Mouse (Mus musculus) heart, adult 2 months (tissue): Measurements from ENCODE around the gene Sec24d. TPM values are rescaled to one million over a fixed set of nuclear protein-coding genes. Genes with fewer than 3 reads are reported as not detected.

Source experiments
- DNase-seq, 2 experiments: peaks; one replicate each; pipeline ENCODE4 v3.0.0; 2021
- H3K27ac ChIP-seq: fragments of 200-600 bp; 2 replicates; pipeline ENCODE4 v1.8.1; 2022
- H3K27me3 ChIP-seq: fragments of 200-500 bp; 2 replicates; pipeline ENCODE4 v1.6.1; 2012; ENCODE audit warnings: mild to moderate bottlenecking, low read length, inconsistent platforms, mixed read lengths; ENCODE audit not compliant: control insufficient read depth, insufficient read depth
- H3K36me3 ChIP-seq: fragments of 200-500 bp; 2 replicates; pipeline ENCODE4 v1.6.1; 2012; ENCODE audit warnings: low read length, inconsistent platforms; ENCODE audit not compliant: control insufficient read depth, insufficient read depth
- H3K4me1 ChIP-seq: fragments of 200-500 bp; 2 replicates; pipeline ENCODE4 v1.6.1; 2011; ENCODE audit warnings: low read length; ENCODE audit not compliant: control insufficient read depth, insufficient read depth
- H3K4me3 ChIP-seq: fragments of 200-600 bp; 2 replicates; pipeline ENCODE4 v1.8.1; 2022
- H3K79me2 ChIP-seq: fragments of 200-500 bp; replicated peaks from 2 replicates; pipeline ENCODE4 v1.6.1; 2012; ENCODE audit warnings: mild to moderate bottlenecking, inconsistent platforms, low read length, moderate library complexity, mixed read lengths; ENCODE audit not compliant: control insufficient read depth, insufficient read depth
- H3K9ac ChIP-seq: fragments of 200-500 bp; 2 replicates; pipeline ENCODE4 v1.6.1; 2012; ENCODE audit warnings: low read depth, mild to moderate bottlenecking, control low read depth, inconsistent platforms, low read length, mixed read lengths
- CTCF ChIP-seq: fragments of 200-600 bp; IDR thresholded peaks from 2 replicates; pipeline ENCODE4 v1.8.1; 2022; ENCODE audit warnings: antibody characterized with exemption, mild to moderate bottlenecking, moderate library complexity
- EP300 ChIP-seq: fragments of 200-500 bp; IDR thresholded peaks from 2 replicates; pipeline ENCODE4 v1.6.1; 2011; ENCODE audit warnings: low read depth, low read length, control low read depth; ENCODE audit not compliant: insufficient read depth
- POLR2A ChIP-seq: fragments of 200-500 bp; IDR thresholded peaks from 2 replicates; pipeline ENCODE4 v1.6.1; 2011; ENCODE audit warnings: mild to moderate bottlenecking, low read depth, low read length, control low read depth; ENCODE audit not compliant: insufficient read depth
- whole genome bisulfite sequencing: fragments of 180-500 bp; shearing (Covaris S2); methylation state at CpG from one replicate; pipeline ENCODE4 v1.1.7; 2018; 5-methylcytosine and 5-hydroxymethylcytosine counted together
- intact Hi-C: fragments of 180-260 bp; cut with DNase I; formaldehyde crosslinking; loops from one replicate; pipeline ENCODE4 v1.15.1; 2025
- polyA plus RNA-seq: library from polyadenylated mRNA; depleted of rRNA; stranded (reverse); fragments of >200 nt; gene quantifications from 2 replicates; pipeline ENCODE4 v1.2.3, GENCODE M21; 2012; rRNA removed
- total RNA-seq, 2 experiments: library from RNA; stranded (reverse); gene quantifications; 2 replicates each; pipeline ENCODE4 v1.2.3; 2021

Gene Sec24d
- total and polyA plus RNA-seq, 3 experiments, result 32.9 to 35.9 (median 32.9) TPM

- Histone ChIP-seq H3K27me3 (no peaks in the 10 kb centered on the region), H3K36me3 (no peaks in the 10 kb centered on the region), H3K27ac (no peak overlapping the region), H3K4me1 (no peaks in the 10 kb centered on the region), H3K4me3 (no peak overlapping the region), H3K79me2 (no peaks in the 10 kb centered on the region), H3K9ac (no peak overlapping the region)
- no peak for DNase-seq
- TF ChIP-seq EP300 (no peak), CTCF (no peak), POLR2A (no peak)
- 88% methylated on average over 5 of the region's 5 CpGs for WGBS
- intact Hi-C loops, result no loop called here
Measured at GRCm38 (mm10) chr3:123395611-123396010, 128.4 kb downstream of the Sec24d start.

- H3K27ac ChIP-seq, result no peak overlapping the region
- no peak overlapping the region for H3K9ac ChIP-seq
- intact Hi-C loops, result no loop called here
- no peaks in the 10 kb centered on the region for H3K79me2 ChIP-seq
- WGBS, result 63% methylated on average over 9 of the region's 9 CpGs
- no peaks in the 10 kb centered on the region for H3K36me3 ChIP-seq
- no peaks in the 10 kb centered on the region for H3K4me1 ChIP-seq
- no peak for DNase-seq
- H3K4me3 ChIP-seq, result no peak overlapping the region
- no peak for TF ChIP-seq POLR2A
- TF ChIP-seq CTCF, result no peak
- no peak for TF ChIP-seq EP300
- H3K27me3 ChIP-seq, result no peaks in the 10 kb centered on the region; the same call in 1 of the 2 replicates
Measured at GRCm38 (mm10) chr3:123397562-123398481, 130.6 kb downstream of the Sec24d start.

GRCm38 (mm10) chr3:123404945-123405344, 137.7 kb downstream of the Sec24d start:
- no peak overlapping the region for H3K4me3 ChIP-seq
- intact Hi-C loops, result no loop called here
- H3K4me1 ChIP-seq, result no peaks in the 10 kb centered on the region
- 64% methylated on average over 3 of the region's 3 CpGs for WGBS
- H3K79me2 ChIP-seq, result no peaks in the 10 kb centered on the region
- no peak overlapping the region for H3K27ac ChIP-seq
- no peak for TF ChIP-seq POLR2A
- no peaks in the 10 kb centered on the region for H3K36me3 ChIP-seq
- H3K27me3 ChIP-seq, result no peaks in the 10 kb centered on the region; the same call in 1 of the 2 replicates
- H3K9ac ChIP-seq, result no peak overlapping the region
- no peak for DNase-seq

- Histone ChIP-seq H3K36me3 (no peaks in the 10 kb centered on the region), H3K27ac (no peak overlapping the region), H3K79me2 (no peaks in the 10 kb centered on the region), H3K27me3 (no peaks in the 10 kb centered on the region), H3K4me1 (no peaks in the 10 kb centered on the region), H3K9ac (no peak overlapping the region), H3K4me3 (no peak overlapping the region)
- TF ChIP-seq EP300 (no peak), CTCF (no peak), POLR2A (no peak)
- WGBS, result 74% methylated on average over 6 of the region's 6 CpGs
- no peak for DNase-seq
- intact Hi-C loops, result no loop called here
Measured at GRCm38 (mm10) chr3:123411821-123412578, 144.7 kb downstream of the Sec24d start.

GRCm38 (mm10) chr3:123413173-123413572, 145.9 kb downstream of the Sec24d start:
- H3K4me3 ChIP-seq, result no peak overlapping the region
- no peak overlapping the region for H3K9ac ChIP-seq
- H3K79me2 ChIP-seq, result no peaks in the 10 kb centered on the region
- H3K4me1 ChIP-seq, result no peaks in the 10 kb centered on the region
- DNase-seq, result no peak
- no peak overlapping the region for H3K27ac ChIP-seq
- intact Hi-C loops, result no loop called here
- H3K27me3 ChIP-seq, result no peaks in the 10 kb centered on the region
- TF ChIP-seq EP300 (no peak), CTCF (no peak), POLR2A (no peak)
- 71% methylated on average over 5 of the region's 5 CpGs for WGBS
- H3K36me3 ChIP-seq, result no peaks in the 10 kb centered on the region

Other genes with a start within 250 kb of the Sec24d start
- 1,000 to 10,000 TPM; 1,454 to 1,834 TPM for gene Myoz2, start 232.4 kb upstream of the Sec24d start, total RNA-seq
- 691 and 950 TPM in 2 replicates for gene Myoz2, start 232.4 kb upstream of the Sec24d start, polyA plus RNA-seq
- gene Synpo2, start 31.3 kb upstream of the Sec24d start, total RNA-seq, result 10 to 100 TPM; 85.8 to 97.5 TPM
- 19.3 and 27.6 TPM in 2 replicates for gene Synpo2, start 31.3 kb upstream of the Sec24d start, polyA plus RNA-seq
- gene Mettl14, start 118.7 kb downstream of the Sec24d start, total RNA-seq, result 10 to 100 TPM; 11.6 to 13.9 TPM
- 5.4 and 7.6 TPM in 2 replicates for gene Mettl14, start 118.7 kb downstream of the Sec24d start, polyA plus RNA-seq
- under 1 TPM; 0.66 to 0.91 TPM for gene Prss12, start 179.5 kb downstream of the Sec24d start, total RNA-seq
- 0.55 and 0.97 TPM in 2 replicates for gene Prss12, start 179.5 kb downstream of the Sec24d start, polyA plus RNA-seq